Mouse (Mus musculus) ES-Bruce4 (cell line): ENCODE results near the gene Abraxas1.

Experiments used
- CTCF ChIP-seq: IDR thresholded peaks from one replicate; pipeline ENCODE4 v1.8.1; 2011; ENCODE audit warnings: low read depth, low read length
- EP300 ChIP-seq: IDR thresholded peaks from 2 replicates; pipeline ENCODE4 v1.6.1; 2011; ENCODE audit warnings: low read depth, low read length; ENCODE audit not compliant: insufficient read depth
- POLR2A ChIP-seq: IDR thresholded peaks from one replicate; pipeline ENCODE4 v1.8.1; 2011; ENCODE audit warnings: low read length; ENCODE audit not compliant: insufficient read depth

DNA sequence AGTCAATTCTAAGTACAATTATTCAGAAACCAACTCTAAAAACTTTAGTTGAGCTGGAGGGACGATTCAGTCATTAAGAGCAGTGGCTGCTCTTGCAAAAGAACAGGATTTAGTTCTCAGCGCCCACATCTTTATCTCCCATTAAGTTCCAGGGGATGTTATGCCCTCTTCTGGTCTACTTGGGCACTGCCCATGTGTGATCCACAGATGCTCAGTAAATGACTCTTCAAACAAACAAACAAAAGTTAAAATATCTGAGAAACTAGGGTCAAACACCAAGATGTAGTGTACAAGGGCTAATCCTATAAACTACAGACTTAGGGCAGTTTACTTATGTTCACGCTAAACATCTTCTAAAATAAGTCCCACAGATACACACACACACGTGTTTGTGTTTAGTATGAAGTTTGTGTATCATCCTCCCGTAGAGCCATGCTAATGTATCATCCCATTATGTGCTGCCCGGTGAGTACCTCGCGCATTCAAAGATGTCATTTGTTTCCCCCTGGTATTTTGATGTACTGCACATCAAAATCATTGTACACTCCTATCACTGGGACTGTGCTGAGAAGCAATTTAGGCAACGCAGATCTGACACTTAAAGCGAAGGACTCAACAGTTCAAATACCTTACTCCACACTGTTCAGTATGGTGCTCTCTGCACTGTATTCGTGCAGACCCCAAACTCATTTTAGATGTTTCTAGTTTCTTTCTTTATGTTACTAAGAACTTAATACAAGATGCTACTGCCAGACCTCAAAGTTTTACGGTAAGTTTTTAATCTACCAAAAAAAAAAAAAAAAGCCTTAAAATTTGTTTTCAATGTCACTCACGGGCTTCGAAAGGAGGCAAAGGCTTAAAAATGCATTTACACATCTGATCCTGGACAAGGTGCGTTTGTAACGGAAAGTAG lies 941 bp downstream of the Abraxas1 start:
- TF ChIP-seq POLR2A (no peak), EP300 (no peak), CTCF (no peak)
